14 mouse cellular contexts compared by ENCODE assay signal in the genomic region with DNA sequence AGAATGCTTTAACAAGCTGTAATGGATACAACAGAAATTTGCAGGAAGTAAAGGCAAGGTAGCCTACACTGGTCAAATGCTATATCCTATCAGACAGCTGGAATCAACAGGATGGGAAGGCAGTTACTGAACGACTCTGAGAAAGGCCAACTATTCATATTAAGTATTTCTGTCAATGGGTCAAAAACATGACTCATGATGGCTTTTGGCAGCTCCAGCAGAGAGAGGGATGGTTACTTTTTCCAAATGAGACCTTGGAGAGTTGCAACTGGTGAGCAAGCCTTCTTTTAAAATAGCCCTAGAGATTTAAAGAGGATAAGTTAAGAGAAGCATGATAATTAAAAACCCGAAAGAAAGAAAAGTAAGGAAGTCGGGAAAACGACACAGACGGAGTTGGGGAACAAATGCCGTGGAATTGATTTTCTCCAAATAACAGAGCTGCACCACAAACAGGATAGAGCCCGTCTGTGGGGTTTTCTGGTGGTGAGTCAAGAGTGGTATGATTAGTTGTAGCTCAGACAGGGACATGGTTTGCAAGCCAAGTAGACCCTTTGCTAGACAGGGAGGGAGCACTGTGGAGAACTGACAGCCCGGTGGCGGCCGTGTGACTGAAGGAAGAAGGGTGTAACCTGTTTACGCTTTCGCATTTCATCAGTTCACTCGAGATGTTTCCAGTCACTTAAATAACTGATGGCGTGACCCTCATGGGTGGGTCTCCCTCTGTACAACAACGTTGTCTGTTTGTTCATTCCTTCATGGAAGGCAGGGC.
A peak's percentile ranks its signal among the peaks of the same experiment; 100 is the strongest.
DNase-seq lines count a peak whose midpoint lies in the region; ATAC-seq and TF ChIP-seq lines count a peak whose summit lies in the region.
"Had no signal": no experiment of that assay in that cellular context is flagged by ENCODE, and none has a peak within 500 bp of the region (broad histone marks: within the 10 kb centered on the region; RNA-seq: fewer than 3 reads in every experiment).

No protein-coding gene starts in this region.

- peak; percentile 59 for DNase-seq in limb, embryonic 14.5 days (ENCODE audit: low spot score)
- DNase-seq in limb, embryonic 10.5 days (ENCODE audit: low spot score): no peak
- peak; percentile 37 for DNase-seq in adrenal gland, postnatal 14 days
- DNase-seq in gastrocnemius, postnatal 25 days: peak; percentile 33
- peak; percentile 55 for DNase-seq in skeletal muscle tissue, adult 2 months (ENCODE audit: low read depth, low spot score)
- DNase-seq in right cerebral cortex, postnatal 10 days (ENCODE audit: low spot score in 2 of 2): no peak
- no peak for DNase-seq in layer of hippocampus, postnatal 36 days
- DNase-seq: cerebellum, adult 9-11 months; left cerebral cortex, postnatal 4 days; right cerebral cortex, adult 18-20 months had no signal

- no peak overlapping the region for H3K9ac ChIP-seq in limb, embryonic 14.5 days (ENCODE audit: low read depth, low read length, severe bottlenecking)
- H3K9ac ChIP-seq: embryonic facial prominence, embryonic 12.5 days had no signal

- no peaks in the 10 kb centered on the region for H3K9me3 ChIP-seq in limb, embryonic 14.5 days (ENCODE audit: control insufficient read depth, low read length)
- no peaks in the 10 kb centered on the region for H3K9me3 ChIP-seq in limb, embryonic 10.5 days (replicated peaks)
- H3K9me3 ChIP-seq: embryonic facial prominence, embryonic 12.5 days had no signal

- ATAC-seq in limb, embryonic 14.5 days (ENCODE audit: low FRiP score, low read depth): no peak; the same call in 1 of the 2 replicates
- ATAC-seq in erythroblast, adult 5-6 weeks (replicated peaks; ENCODE audit: low FRiP score, poor library complexity, severe bottlenecking): no peak
- ATAC-seq: CD4-positive, CD25-positive, alpha-beta regulatory T cell, adult 4 months; forebrain, embryonic 16.5 days had no signal

- no peaks in the 10 kb centered on the region for H3K27me3 ChIP-seq in limb, embryonic 14.5 days (ENCODE audit: control insufficient read depth, insufficient read depth, low read length)
- H3K27me3 ChIP-seq in limb, embryonic 10.5 days (ENCODE audit: low read depth, poor library complexity, severe bottlenecking): no peaks in the 10 kb centered on the region
- H3K27me3 ChIP-seq: embryonic facial prominence, embryonic 12.5 days had no signal

- H3K27ac ChIP-seq in limb, embryonic 14.5 days (replicated peaks; ENCODE audit: low read depth, low read length): no peak overlapping the region
- no peak overlapping the region for H3K27ac ChIP-seq in limb, embryonic 10.5 days
- H3K27ac ChIP-seq: embryonic facial prominence, embryonic 12.5 days had no signal

- no peak overlapping the region for H3K4me3 ChIP-seq in limb, embryonic 14.5 days (replicated peaks; ENCODE audit: low read length)
- H3K4me3 ChIP-seq in limb, embryonic 10.5 days: no peak overlapping the region
- H3K4me3 ChIP-seq: embryonic facial prominence, embryonic 12.5 days had no signal

- WGBS in limb, embryonic 14.5 days: 72% methylated on average over 15 of the region's 15 CpGs
- 87% methylated on average over 15 of the region's 15 CpGs for WGBS in limb, embryonic 10.5 days

- no peak for TF ChIP-seq POLR2A in limb, embryonic 14.5 days (IDR thresholded peaks at IDR 0.05; ENCODE audit: borderline replicate concordance, extremely low read depth, insufficient read depth, insufficient read length)

- no peak overlapping the region for H3K4me2 ChIP-seq in limb, embryonic 14.5 days (replicated peaks; ENCODE audit: low read depth, low read length, severe bottlenecking)
- H3K4me2 ChIP-seq: embryonic facial prominence, embryonic 12.5 days had no signal

- H3K4me1 ChIP-seq in limb, embryonic 14.5 days (ENCODE audit: control insufficient read depth, insufficient read depth, low read length): no peaks in the 10 kb centered on the region
- H3K4me1 ChIP-seq in limb, embryonic 10.5 days: no peaks in the 10 kb centered on the region
- H3K4me1 ChIP-seq: embryonic facial prominence, embryonic 12.5 days had no signal

- H3K36me3 ChIP-seq in limb, embryonic 14.5 days (ENCODE audit: control insufficient read depth, insufficient read depth, low read length): no peaks in the 10 kb centered on the region
- H3K36me3 ChIP-seq in limb, embryonic 10.5 days: no peaks in the 10 kb centered on the region
- H3K36me3 ChIP-seq: embryonic facial prominence, embryonic 12.5 days had no signal

Comparison
In these comparisons a context has a peak if more than half of its experiments do, and no peak if none do; other contexts are left out.
1. DNase-seq: peak in limb, embryonic 14.5 days (single experiment), adrenal gland, postnatal 14 days (single experiment), gastrocnemius, postnatal 25 days (single experiment) and skeletal muscle tissue, adult 2 months (single experiment); none in limb, embryonic 10.5 days (single experiment), right cerebral cortex, postnatal 10 days (0 of 2) and layer of hippocampus, postnatal 36 days (0 of 2).